Mouse (Mus musculus) mature B cell (primary cell): ENCODE results near the gene Trim5.
"Not testable (repeated sequence)": the region's sequence is repeated elsewhere in the genome, so short reads cannot be mapped to it uniquely, and the experiment has no call there.

Source experiments
- in situ Hi-C: fragments of 300-500 bp; cut with MboI; formaldehyde crosslinking; loops from 2 replicates; pipeline ENCODE4 v1.14.3; 2019

Trim5 gene

GRCm38 (mm10) chr7:104287576-104288443 lies at the start of gene Trim5:
Trim5 (minus strand) TSS chr7:104288094.
- in situ Hi-C loops: not testable (repeated sequence)

GRCm38 (mm10) chr7:104335547-104335946 lies 47.7 kb upstream of the Trim5 start:
- in situ Hi-C loops: not testable (repeated sequence)

GRCm38 (mm10) chr7:104329171-104329570 lies 41.3 kb upstream of the Trim5 start, which contains the start of gene Trim34b:
Trim34b (plus strand) TSS chr7:104329471.
- in situ Hi-C loops: not testable (repeated sequence)

GRCm38 (mm10) chr7:104322028-104322427 lies 34.1 kb upstream of the Trim5 start:
- in situ Hi-C loops: no loop called here

GRCm38 (mm10) chr7:104315369-104316080 lies 27.6 kb upstream of the Trim5 start, which contains the start of gene Trim12a:
Trim12a (minus strand) TSS chr7:104315466.
- in situ Hi-C loops: not testable (repeated sequence)

- in situ Hi-C loops: no loop called here
These were observed 27.0 kb upstream of the Trim5 start for GRCm38 (mm10) chr7:104314796-104315353.

GRCm38 (mm10) chr7:104291638-104292400 lies 3.9 kb upstream of the Trim5 start:
- in situ Hi-C loops: no loop called here

GRCm38 (mm10) chr7:104290641-104291040 lies 2.7 kb upstream of the Trim5 start:
- in situ Hi-C loops: no loop called here

- in situ Hi-C loops: not testable (repeated sequence)
These were observed 8.5 kb downstream of the Trim5 start for GRCm38 (mm10) chr7:104279361-104279760.

GRCm38 (mm10) chr7:104265335-104265734 lies 22.6 kb downstream of the Trim5 start:
- in situ Hi-C loops: not testable (repeated sequence)

- in situ Hi-C loops: not testable (repeated sequence)
These were observed 27.5 kb downstream of the Trim5 start for GRCm38 (mm10) chr7:104260380-104260779.

- in situ Hi-C loops: loop anchor here (5.0 kb wide), 1 partner anchor 38 kb away; no protein-coding TSS in a partner anchor
These were observed 43.4 kb downstream of the Trim5 start, which contains the start of gene Trim34a for GRCm38 (mm10) chr7:104244287-104245181. Trim34a (plus strand) TSS chr7:104244457.

- in situ Hi-C loops: loop anchor here (5.0 kb wide), 1 partner anchor 39 kb away; no protein-coding TSS in a partner anchor
These were observed 44.3 kb downstream of the Trim5 start for GRCm38 (mm10) chr7:104243616-104244015.

- in situ Hi-C loops: loop anchor here (5.0 kb wide), 1 partner anchor 41 kb away; no protein-coding TSS in a partner anchor
These were observed 47.0 kb downstream of the Trim5 start for GRCm38 (mm10) chr7:104240857-104241256.

GRCm38 (mm10) chr7:104231203-104231602 lies 56.7 kb downstream of the Trim5 start:
- in situ Hi-C loops: no loop called here

- in situ Hi-C loops: no loop called here
These were observed 69.0 kb downstream of the Trim5 start, which contains the start of gene Trim6 for GRCm38 (mm10) chr7:104218701-104219569. Trim6 (plus strand) TSS chr7:104218793.

- in situ Hi-C loops: no loop called here
These were observed 70.0 kb downstream of the Trim5 start for GRCm38 (mm10) chr7:104217881-104218280.

- in situ Hi-C loops: no loop called here
These were observed 71.8 kb downstream of the Trim5 start for GRCm38 (mm10) chr7:104216011-104216535.
